Mouse (Mus musculus) lung, embryonic 16.5 days (tissue): ENCODE results near the gene Ano6. TPM values are rescaled to one million over a fixed set of nuclear protein-coding genes. Genes with fewer than 3 reads are reported as not detected.
A peak's percentile ranks its signal among the peaks of the same experiment; 100 is the strongest.

Source experiments
- ATAC-seq: fragments of 200-750 bp; cut with Nextera tagmentation; 2 replicates; pipeline ENCODE4 v1.8.0; 2017; ENCODE audit warnings: low read depth, mild to moderate bottlenecking, moderate library complexity
- H3K27ac ChIP-seq: fragments of 300-500 bp; sonication (generic); 2 replicates; pipeline ENCODE4 v1.5.1; 2014; ENCODE audit warnings: mild to moderate bottlenecking, control low read depth, low read length
- H3K27me3 ChIP-seq: fragments of 300-500 bp; sonication (generic); 2 replicates; pipeline ENCODE4 v1.6.1; 2014; ENCODE audit warnings: low read depth, low read length, mixed read lengths; ENCODE audit not compliant: control insufficient read depth, insufficient read depth
- H3K36me3 ChIP-seq: fragments of 300-500 bp; sonication (generic); 2 replicates; pipeline ENCODE4 v1.6.1; 2014; ENCODE audit warnings: low read length; ENCODE audit not compliant: control insufficient read depth, insufficient read depth
- H3K4me1 ChIP-seq: fragments of 300-500 bp; sonication (generic); replicated peaks from 2 replicates; pipeline ENCODE4 v1.6.1; 2014; ENCODE audit warnings: low read length, mixed read lengths; ENCODE audit not compliant: control insufficient read depth, insufficient read depth
- H3K4me2 ChIP-seq: fragments of 300-500 bp; sonication (generic); 2 replicates; pipeline ENCODE4 v1.6.1; 2014; ENCODE audit warnings: low read depth, low read length, control low read depth
- H3K4me3 ChIP-seq: fragments of 300-500 bp; sonication (generic); 2 replicates; pipeline ENCODE4 v1.5.1; 2014; ENCODE audit warnings: mild to moderate bottlenecking, low read length, control low read depth
- H3K9ac ChIP-seq: fragments of 300-500 bp; sonication (generic); 2 replicates; pipeline ENCODE4 v1.6.1; 2014; ENCODE audit warnings: low read length, control low read depth
- H3K9me3 ChIP-seq: fragments of 300-500 bp; sonication (generic); 2 replicates; pipeline ENCODE4 v1.6.1; 2016; ENCODE audit warnings: low read length; ENCODE audit not compliant: control insufficient read depth
- WGBS: fragments of 180-500 bp; shearing (Covaris S2); extraction: QIAGEN DNeasy Blood & Tissue Kit; methylation state at CpG from one replicate; pipeline ENCODE4 v1.1.7; 2014; 5-methylcytosine and 5-hydroxymethylcytosine counted together
- polyA plus RNA-seq: library from polyadenylated mRNA; unstranded; fragments of >200 nt; fragmentation: Nextera tagmentation; extraction: Ambion mirVana; gene quantifications from 2 replicates; pipeline ENCODE4 v1.2.1, GENCODE M21; 2015

The Ano6 gene
- polyA plus RNA-seq, 1 experiment from 2014 or later: 53.2 TPM

GRCm38 (mm10) chr15:95917330-95917729 is 126.7 kb downstream of the Ano6 start:
- Histone ChIP-seq H3K4me2 (no peak overlapping the region), H3K4me1 (peaks cover 4% of the 10 kb centered on the region; the same call in 1 of the 2 replicates), H3K9me3 (no peaks in the 10 kb centered on the region), H3K4me3 (no peak overlapping the region), H3K36me3 (peaks cover 15% of the 10 kb centered on the region), H3K9ac (no peak overlapping the region), H3K27me3 (no peaks in the 10 kb centered on the region), H3K27ac (no peak overlapping the region)
- 91% methylated on average over 3 of the region's 3 CpGs for WGBS
- no peak for ATAC-seq

- no peaks in the 10 kb centered on the region for H3K27me3 ChIP-seq
- H3K4me2 ChIP-seq: no peak overlapping the region
- H3K27ac ChIP-seq: no peak overlapping the region
- no peak for ATAC-seq
- WGBS: 50% methylated on average over 9 of the region's 9 CpGs
- peaks cover 5% of the 10 kb centered on the region for H3K36me3 ChIP-seq
- H3K4me1 ChIP-seq: peaks cover 4% of the 10 kb centered on the region; the same call in 1 of the 2 replicates
- no peaks in the 10 kb centered on the region for H3K9me3 ChIP-seq
- no peak overlapping the region for H3K9ac ChIP-seq
- no peak overlapping the region for H3K4me3 ChIP-seq
Observed at GRCm38 (mm10) chr15:95920047-95920446, 129.4 kb downstream of the Ano6 start.

GRCm38 (mm10) chr15:95921072-95921471 is 130.4 kb downstream of the Ano6 start:
- no peak for ATAC-seq
- Histone ChIP-seq H3K4me3 (no peak overlapping the region), H3K36me3 (peaks cover 5% of the 10 kb centered on the region), H3K27ac (no peak overlapping the region), H3K9ac (no peak overlapping the region), H3K4me1 (peaks cover 4% of the 10 kb centered on the region; the same call in 1 of the 2 replicates), H3K9me3 (no peaks in the 10 kb centered on the region), H3K27me3 (no peaks in the 10 kb centered on the region), H3K4me2 (no peak overlapping the region)
- 83% methylated on average over 3 of the region's 3 CpGs for WGBS

- no peak overlapping the region for H3K4me3 ChIP-seq
- no peaks in the 10 kb centered on the region for H3K9me3 ChIP-seq
- H3K27ac ChIP-seq: no peak overlapping the region
- H3K27me3 ChIP-seq: no peaks in the 10 kb centered on the region
- H3K4me1 ChIP-seq: peaks cover 4% of the 10 kb centered on the region; the same call in 1 of the 2 replicates
- H3K9ac ChIP-seq: no peak overlapping the region
- peaks cover 1% of the 10 kb centered on the region for H3K36me3 ChIP-seq
- WGBS: 95% methylated on average over 4 of the region's 4 CpGs
- ATAC-seq: no peak
- H3K4me2 ChIP-seq: no peak overlapping the region
Observed at GRCm38 (mm10) chr15:95921639-95922038, 131.0 kb downstream of the Ano6 start.

GRCm38 (mm10) chr15:95922558-95922957 is 131.9 kb downstream of the Ano6 start:
- Histone ChIP-seq H3K4me2 (no peak overlapping the region), H3K27ac (no peak overlapping the region), H3K36me3 (peaks cover under 1% of the 10 kb centered on the region; the same call in 1 of the 2 replicates), H3K9me3 (no peaks in the 10 kb centered on the region), H3K9ac (no peak overlapping the region), H3K4me1 (peaks cover 4% of the 10 kb centered on the region; the same call in 1 of the 2 replicates), H3K27me3 (no peaks in the 10 kb centered on the region), H3K4me3 (no peak overlapping the region)
- no peak for ATAC-seq
- WGBS: 89% methylated on average over 6 of the region's 6 CpGs

GRCm38 (mm10) chr15:95925334-95925986 is 134.8 kb downstream of the Ano6 start:
- no peak for ATAC-seq
- H3K27me3 ChIP-seq: no peaks in the 10 kb centered on the region
- no peaks in the 10 kb centered on the region for H3K9me3 ChIP-seq
- no peaks in the 10 kb centered on the region; the same call in 1 of the 2 replicates for H3K4me1 ChIP-seq
- no peak overlapping the region for H3K9ac ChIP-seq
- H3K4me2 ChIP-seq: no peak overlapping the region
- peaks cover 5% of the 10 kb centered on the region; the same call in 1 of the 2 replicates for H3K36me3 ChIP-seq
- 84% methylated on average over 8 of the region's 8 CpGs for WGBS
- no peak overlapping the region for H3K27ac ChIP-seq
- H3K4me3 ChIP-seq: no peak overlapping the region

- WGBS: 76% methylated on average over 6 of the region's 6 CpGs
- no peak for ATAC-seq
- H3K4me2 ChIP-seq: no peak overlapping the region
Observed at GRCm38 (mm10) chr15:95929087-95929486, 138.4 kb downstream of the Ano6 start.

GRCm38 (mm10) chr15:95931013-95931775 is 140.6 kb downstream of the Ano6 start:
- H3K4me1 ChIP-seq: peaks cover 19% of the 10 kb centered on the region
- no peak overlapping the region for H3K4me3 ChIP-seq
- H3K9ac ChIP-seq: 0 out of 2 replicates have a peak overlapping the region, but pooled peaks have one; percentile 3
- H3K9me3 ChIP-seq: no peaks in the 10 kb centered on the region
- peaks cover 5% of the 10 kb centered on the region; the same call in 1 of the 2 replicates for H3K36me3 ChIP-seq
- H3K4me2 ChIP-seq: peak overlapping the region; percentile 34
- no peaks in the 10 kb centered on the region for H3K27me3 ChIP-seq
- ATAC-seq: peak; percentile 86
- WGBS: 21% methylated on average over 16 of the region's 16 CpGs
- H3K27ac ChIP-seq: peak overlapping the region; percentile 60

More at GRCm38 (mm10) chr15:95929087-95929486, 138.4 kb downstream of the Ano6 start:
- Histone ChIP-seq H3K9me3 (no peaks in the 10 kb centered on the region), H3K4me1 (peaks cover 19% of the 10 kb centered on the region), H3K27me3 (no peaks in the 10 kb centered on the region), H3K27ac (no peak overlapping the region), H3K36me3 (peaks cover 5% of the 10 kb centered on the region; the same call in 1 of the 2 replicates), H3K4me3 (no peak overlapping the region), H3K9ac (no peak overlapping the region)

- peaks cover 19% of the 10 kb centered on the region for H3K4me1 ChIP-seq
- no peak overlapping the region for H3K9ac ChIP-seq
- H3K27me3 ChIP-seq: no peaks in the 10 kb centered on the region
- H3K27ac ChIP-seq: no peak overlapping the region
- 68% methylated on average over 5 of the region's 5 CpGs for WGBS
- no peak overlapping the region for H3K4me3 ChIP-seq
- no peak overlapping the region for H3K4me2 ChIP-seq
- peaks cover 5% of the 10 kb centered on the region; the same call in 1 of the 2 replicates for H3K36me3 ChIP-seq
- no peaks in the 10 kb centered on the region for H3K9me3 ChIP-seq
- ATAC-seq: peak; percentile 34; the same call in 1 of the 2 replicates
Observed at GRCm38 (mm10) chr15:95932358-95932757, 141.7 kb downstream of the Ano6 start.
